17 mouse cellular contexts compared by ENCODE assay signal in genomic region chr8:8802317-8802716, GRCm38 (mm10).
A peak's percentile ranks its signal among the peaks of the same experiment; 100 is the strongest.
DNase-seq lines count a peak whose midpoint lies in the region; ATAC-seq lines count a peak whose summit lies in the region.
"Had no signal": no experiment of that assay in that cellular context is flagged by ENCODE, and none has a peak within 500 bp of the region (broad histone marks: within the 10 kb centered on the region; RNA-seq: fewer than 3 reads in every experiment).

No protein-coding gene starts in this region.

- peaks cover 6% of the 10 kb centered on the region; the same call in 1 of the 2 replicates for H3K4me1 ChIP-seq in hindbrain, embryonic 15.5 days (replicated peaks)
- H3K4me1 ChIP-seq in hindbrain, embryonic 11.5 days (replicated peaks; ENCODE audit: control insufficient read depth, insufficient read depth, low read length), result no peaks in the 10 kb centered on the region
- peaks cover 13% of the 10 kb centered on the region for H3K4me1 ChIP-seq in neural tube, embryonic 13.5 days (replicated peaks)
- H3K4me1 ChIP-seq in hindbrain, embryonic 16.5 days (ENCODE audit: control insufficient read depth, insufficient read depth, low read depth, low read length), result peaks cover 3% of the 10 kb centered on the region
- H3K4me1 ChIP-seq: liver, embryonic 13.5 days; megakaryocyte, embryonic 14.5 days had no signal

- no peaks in the 10 kb centered on the region for H3K27me3 ChIP-seq in hindbrain, embryonic 15.5 days
- no peaks in the 10 kb centered on the region for H3K27me3 ChIP-seq in hindbrain, embryonic 11.5 days (ENCODE audit: control insufficient read depth, insufficient read depth, low read length)
- no peaks in the 10 kb centered on the region for H3K27me3 ChIP-seq in neural tube, embryonic 13.5 days
- no peaks in the 10 kb centered on the region for H3K27me3 ChIP-seq in hindbrain, embryonic 16.5 days (replicated peaks; ENCODE audit: control insufficient read depth, insufficient read depth, low read length)
- H3K27me3 ChIP-seq: embryonic facial prominence, embryonic 13.5 days; heart, embryonic 13.5 days; liver, embryonic 13.5 days; megakaryocyte, embryonic 14.5 days had no signal

- H3K27ac ChIP-seq in hindbrain, embryonic 15.5 days (replicated peaks), result no peak overlapping the region
- H3K27ac ChIP-seq in hindbrain, embryonic 11.5 days (ENCODE audit: low read depth, low read length), result no peak overlapping the region
- 0 out of 2 replicates have a peak overlapping the region, but pooled peaks have one; percentile 9 for H3K27ac ChIP-seq in neural tube, embryonic 13.5 days (replicated peaks)
- H3K27ac ChIP-seq in hindbrain, embryonic 16.5 days (ENCODE audit: low read depth, low read length), result no peak overlapping the region
- H3K27ac ChIP-seq: embryonic facial prominence, embryonic 13.5 days; kidney, embryonic 15.5 days; liver, embryonic 13.5 days had no signal

- no peak for DNase-seq in hindbrain, embryonic 11.5 days (ENCODE audit: low spot score)
- no peak for DNase-seq in neural tube, embryonic 10.5 days (ENCODE audit: extremely low spot score, low spot score)
- DNase-seq in spleen, postnatal 14 days (ENCODE audit: low spot score in 2 of 2), result no peak
- DNase-seq in adrenal gland, postnatal 25 days, result no peak
- DNase-seq: cerebellum, adult 18-20 months; heart, postnatal 36 days; liver, embryonic 13.5 days; right cerebral cortex, adult 18-20 months had no signal

- H3K4me3 ChIP-seq in hindbrain, embryonic 15.5 days, result no peak overlapping the region
- H3K4me3 ChIP-seq in hindbrain, embryonic 11.5 days (ENCODE audit: low read depth, low read length), result no peak overlapping the region
- H3K4me3 ChIP-seq in neural tube, embryonic 13.5 days, result no peak overlapping the region
- no peak overlapping the region for H3K4me3 ChIP-seq in hindbrain, embryonic 16.5 days (ENCODE audit: low read length)
- H3K4me3 ChIP-seq: embryonic facial prominence, embryonic 13.5 days; heart, embryonic 13.5 days; kidney, embryonic 15.5 days; liver, embryonic 13.5 days; megakaryocyte, embryonic 14.5 days; myocyte had no signal

- no peak overlapping the region for H3K4me2 ChIP-seq in hindbrain, embryonic 15.5 days
- no peak overlapping the region for H3K4me2 ChIP-seq in hindbrain, embryonic 11.5 days (replicated peaks; ENCODE audit: low read depth, low read length)
- no peak overlapping the region for H3K4me2 ChIP-seq in neural tube, embryonic 13.5 days
- H3K4me2 ChIP-seq in hindbrain, embryonic 16.5 days (ENCODE audit: low read length), result no peak overlapping the region
- H3K4me2 ChIP-seq: embryonic facial prominence, embryonic 13.5 days; heart, embryonic 13.5 days; kidney, embryonic 15.5 days; liver, embryonic 13.5 days had no signal

- WGBS in hindbrain, embryonic 15.5 days, result 21% methylated on average over 5 of the region's 5 CpGs
- 48% methylated on average over 5 of the region's 5 CpGs for WGBS in hindbrain, embryonic 11.5 days
- 19% methylated on average over 5 of the region's 5 CpGs for WGBS in neural tube, embryonic 13.5 days
- 29% methylated on average over 5 of the region's 5 CpGs for WGBS in hindbrain, embryonic 16.5 days

- peak; percentile 59; the same call in 1 of the 2 replicates for ATAC-seq in hindbrain, embryonic 15.5 days (ENCODE audit: low FRiP score, low read depth)
- ATAC-seq in hindbrain, embryonic 11.5 days (ENCODE audit: low FRiP score), result no peak
- peak; percentile 64; the same call in 1 of the 2 replicates for ATAC-seq in neural tube, embryonic 13.5 days (ENCODE audit: low read depth)
- peak; percentile 61; the same call in 1 of the 2 replicates for ATAC-seq in hindbrain, embryonic 16.5 days
- ATAC-seq: intestine, embryonic 16.5 days had no signal

- H3K36me3 ChIP-seq in hindbrain, embryonic 15.5 days, result no peaks in the 10 kb centered on the region
- no peaks in the 10 kb centered on the region for H3K36me3 ChIP-seq in hindbrain, embryonic 11.5 days (ENCODE audit: control insufficient read depth, insufficient read depth, low read length)
- no peaks in the 10 kb centered on the region for H3K36me3 ChIP-seq in neural tube, embryonic 13.5 days
- H3K36me3 ChIP-seq in hindbrain, embryonic 16.5 days (ENCODE audit: control insufficient read depth, insufficient read depth, low read length), result no peaks in the 10 kb centered on the region
- H3K36me3 ChIP-seq: embryonic facial prominence, embryonic 13.5 days; heart, embryonic 13.5 days; kidney, embryonic 15.5 days; liver, embryonic 13.5 days had no signal

- no peak overlapping the region for H3K9ac ChIP-seq in hindbrain, embryonic 15.5 days
- H3K9ac ChIP-seq in hindbrain, embryonic 11.5 days (ENCODE audit: low read depth, low read length), result no peak overlapping the region
- H3K9ac ChIP-seq in neural tube, embryonic 13.5 days, result no peak overlapping the region
- H3K9ac ChIP-seq in hindbrain, embryonic 16.5 days (ENCODE audit: low read depth, low read length), result no peak overlapping the region
- H3K9ac ChIP-seq: embryonic facial prominence, embryonic 13.5 days; heart, embryonic 13.5 days; kidney, embryonic 15.5 days; liver, embryonic 13.5 days had no signal

- no peaks in the 10 kb centered on the region for H3K9me3 ChIP-seq in hindbrain, embryonic 15.5 days
- H3K9me3 ChIP-seq in hindbrain, embryonic 11.5 days (ENCODE audit: control insufficient read depth, low read length), result no peaks in the 10 kb centered on the region
- H3K9me3 ChIP-seq in neural tube, embryonic 13.5 days, result no peaks in the 10 kb centered on the region
- no peaks in the 10 kb centered on the region for H3K9me3 ChIP-seq in hindbrain, embryonic 16.5 days (ENCODE audit: control insufficient read depth, low read length)
- H3K9me3 ChIP-seq: embryonic facial prominence, embryonic 13.5 days; heart, embryonic 13.5 days; kidney, embryonic 15.5 days; liver, embryonic 13.5 days had no signal
